Mouse (Mus musculus): ENCODE measurements at regions not wholly inside any gene's neighbourhood (a gene's known extent, or its start where the extent isn't known, plus 50 kb on each side); places are given as distances from the start of the nearest gene placed in this dataset.

- whole genome bisulfite sequencing = 76% methylated on average over 1 of the region's 1 CpGs
- no peak overlapping the region for H3K4me3 ChIP-seq (ENCODE audit: low read depth, low read length)
- H3K4me2 ChIP-seq (ENCODE audit: low read depth, low read length, poor library complexity, severe bottlenecking) = no peak overlapping the region
- H3K27ac ChIP-seq (ENCODE audit: low read depth, low read length) = no peak overlapping the region
- DNase-seq (ENCODE audit: low spot score) (no peak), ATAC-seq (ENCODE audit: low FRiP score) (no peak)
- H3K9me3 ChIP-seq (ENCODE audit: low read length) = no peaks in the 10 kb centered on the region
- TF ChIP-seq CTCF (IDR thresholded peaks at IDR 0.05) = no peak
- H3K9ac ChIP-seq (replicated peaks; ENCODE audit: low read length, poor library complexity, severe bottlenecking) = no peak overlapping the region
- H3K27me3 ChIP-seq (ENCODE audit: insufficient read depth, low read length) = no peaks in the 10 kb centered on the region
- no peaks in the 10 kb centered on the region for H3K36me3 ChIP-seq (ENCODE audit: insufficient read depth, low read length)
- no peaks in the 10 kb centered on the region for H3K4me1 ChIP-seq (ENCODE audit: insufficient read depth, low read length)
These were observed 123.8 kb upstream of the Egln3 start for GRCm38 (mm10) chr12:54327483-54327882.

- Histone ChIP-seq H3K4me3 (ENCODE audit: low read depth, low read length) (no peak overlapping the region), H3K36me3 (ENCODE audit: insufficient read depth, low read length) (no peaks in the 10 kb centered on the region), H3K4me2 (ENCODE audit: low read depth, low read length, poor library complexity, severe bottlenecking) (no peak overlapping the region), H3K4me1 (ENCODE audit: insufficient read depth, low read length) (no peaks in the 10 kb centered on the region), H3K9me3 (ENCODE audit: low read length) (no peaks in the 10 kb centered on the region), H3K27ac (ENCODE audit: low read depth, low read length) (no peak overlapping the region), H3K27me3 (ENCODE audit: insufficient read depth, low read length) (no peaks in the 10 kb centered on the region), H3K9ac (replicated peaks; ENCODE audit: low read length, poor library complexity, severe bottlenecking) (no peak overlapping the region)
- DNase-seq (ENCODE audit: low spot score) = no peak
- no peak for TF ChIP-seq CTCF (IDR thresholded peaks at IDR 0.05)
- no peak for ATAC-seq (ENCODE audit: low FRiP score)
- WGBS = 49% methylated on average over 7 of the region's 7 CpGs
These were observed 122.9 kb upstream of the Egln3 start for GRCm38 (mm10) chr12:54326571-54326970.

GRCm38 (mm10) chr12:54320533-54320932 lies 116.9 kb upstream of the Egln3 start:
- no peaks in the 10 kb centered on the region for H3K27me3 ChIP-seq (ENCODE audit: insufficient read depth, low read length)
- ATAC-seq (ENCODE audit: low FRiP score) = no peak
- 98% methylated on average over 5 of the region's 5 CpGs for WGBS

GRCm38 (mm10) chr12:54316980-54317471 lies 113.4 kb upstream of the Egln3 start:
- Histone ChIP-seq H3K4me2 (ENCODE audit: low read depth, low read length, poor library complexity, severe bottlenecking) (peak overlapping the region; percentile 20), H3K36me3 (ENCODE audit: insufficient read depth, low read length) (no peaks in the 10 kb centered on the region), H3K4me3 (ENCODE audit: low read depth, low read length) (0 out of 2 replicates have a peak overlapping the region, but pooled peaks have one; percentile 2), H3K4me1 (ENCODE audit: insufficient read depth, low read length) (peaks cover 15% of the 10 kb centered on the region), H3K27me3 (ENCODE audit: insufficient read depth, low read length) (no peaks in the 10 kb centered on the region), H3K27ac (ENCODE audit: low read depth, low read length) (no peak overlapping the region), H3K9me3 (ENCODE audit: low read length) (no peaks in the 10 kb centered on the region), H3K9ac (replicated peaks; ENCODE audit: low read length, poor library complexity, severe bottlenecking) (no peak overlapping the region)
- 6% methylated on average over 16 of the region's 16 CpGs for WGBS
- TF ChIP-seq CTCF (IDR thresholded peaks at IDR 0.05) = no peak
- ATAC-seq (ENCODE audit: low FRiP score) = no peak
- DNase-seq (ENCODE audit: low spot score) = no peak

More at GRCm38 (mm10) chr12:54320533-54320932, 116.9 kb upstream of the Egln3 start:
- Histone ChIP-seq H3K4me3 (ENCODE audit: low read depth, low read length) (no peak overlapping the region), H3K27ac (ENCODE audit: low read depth, low read length) (no peak overlapping the region), H3K4me1 (ENCODE audit: insufficient read depth, low read length) (peaks cover 5% of the 10 kb centered on the region; the same call in 1 of the 2 replicates), H3K9ac (replicated peaks; ENCODE audit: low read length, poor library complexity, severe bottlenecking) (no peak overlapping the region), H3K9me3 (ENCODE audit: low read length) (no peaks in the 10 kb centered on the region), H3K4me2 (ENCODE audit: low read depth, low read length, poor library complexity, severe bottlenecking) (no peak overlapping the region), H3K36me3 (ENCODE audit: insufficient read depth, low read length) (no peaks in the 10 kb centered on the region)
- TF ChIP-seq CTCF (IDR thresholded peaks at IDR 0.05) = peak; percentile 16; the same call in 1 of the 2 replicates
- no peak for DNase-seq (ENCODE audit: low spot score)

GRCm38 (mm10) chr12:54316066-54316567 lies 112.5 kb upstream of the Egln3 start:
- ATAC-seq (ENCODE audit: low FRiP score) (no peak), DNase-seq (ENCODE audit: low spot score) (no peak)
- H3K27me3 ChIP-seq (ENCODE audit: insufficient read depth, low read length) = no peaks in the 10 kb centered on the region
- H3K4me2 ChIP-seq (ENCODE audit: low read depth, low read length, poor library complexity, severe bottlenecking) = no peak overlapping the region
- no peaks in the 10 kb centered on the region for H3K36me3 ChIP-seq (ENCODE audit: insufficient read depth, low read length)
- peaks cover 15% of the 10 kb centered on the region for H3K4me1 ChIP-seq (ENCODE audit: insufficient read depth, low read length)
- H3K9ac ChIP-seq (replicated peaks; ENCODE audit: low read length, poor library complexity, severe bottlenecking) = no peak overlapping the region
- TF ChIP-seq CTCF (IDR thresholded peaks at IDR 0.05) = no peak
- no peak overlapping the region for H3K27ac ChIP-seq (ENCODE audit: low read depth, low read length)
- no peak overlapping the region for H3K4me3 ChIP-seq (ENCODE audit: low read depth, low read length)
- WGBS = 52% methylated on average over 15 of the region's 15 CpGs
- no peaks in the 10 kb centered on the region for H3K9me3 ChIP-seq (ENCODE audit: low read length)

- Histone ChIP-seq H3K27me3 (ENCODE audit: insufficient read depth, low read length) (no peaks in the 10 kb centered on the region), H3K9ac (replicated peaks; ENCODE audit: low read length, poor library complexity, severe bottlenecking) (no peak overlapping the region), H3K27ac (ENCODE audit: low read depth, low read length) (no peak overlapping the region), H3K4me2 (ENCODE audit: low read depth, low read length, poor library complexity, severe bottlenecking) (no peak overlapping the region), H3K4me3 (ENCODE audit: low read depth, low read length) (no peak overlapping the region), H3K36me3 (ENCODE audit: insufficient read depth, low read length) (no peaks in the 10 kb centered on the region), H3K9me3 (ENCODE audit: low read length) (no peaks in the 10 kb centered on the region), H3K4me1 (ENCODE audit: insufficient read depth, low read length) (peaks cover 15% of the 10 kb centered on the region)
- ATAC-seq (ENCODE audit: low FRiP score) (no peak), DNase-seq (ENCODE audit: low spot score) (no peak)
- TF ChIP-seq CTCF (IDR thresholded peaks at IDR 0.05) = no peak
- 79% methylated on average over 2 of the region's 2 CpGs for WGBS
These were observed 110.5 kb upstream of the Egln3 start for GRCm38 (mm10) chr12:54314153-54314552.
